Mouse (Mus musculus) liver, postnatal 0 days (tissue): ENCODE measurements around the gene Golph3.
A peak's percentile ranks its signal among the peaks of the same experiment; 100 is the strongest.

Experiments used
- CTCF ChIP-seq: sonication (generic); IDR thresholded peaks from 2 replicates; pipeline ENCODE4 v1.5.1; 2016; ENCODE audit warnings: antibody characterized with exemption, low read depth
- EP300 ChIP-seq: IDR thresholded peaks from 2 replicates; pipeline ENCODE4 v1.6.1; 2016; ENCODE audit warnings: antibody characterized with exemption, low read depth, mild to moderate bottlenecking

DNA sequence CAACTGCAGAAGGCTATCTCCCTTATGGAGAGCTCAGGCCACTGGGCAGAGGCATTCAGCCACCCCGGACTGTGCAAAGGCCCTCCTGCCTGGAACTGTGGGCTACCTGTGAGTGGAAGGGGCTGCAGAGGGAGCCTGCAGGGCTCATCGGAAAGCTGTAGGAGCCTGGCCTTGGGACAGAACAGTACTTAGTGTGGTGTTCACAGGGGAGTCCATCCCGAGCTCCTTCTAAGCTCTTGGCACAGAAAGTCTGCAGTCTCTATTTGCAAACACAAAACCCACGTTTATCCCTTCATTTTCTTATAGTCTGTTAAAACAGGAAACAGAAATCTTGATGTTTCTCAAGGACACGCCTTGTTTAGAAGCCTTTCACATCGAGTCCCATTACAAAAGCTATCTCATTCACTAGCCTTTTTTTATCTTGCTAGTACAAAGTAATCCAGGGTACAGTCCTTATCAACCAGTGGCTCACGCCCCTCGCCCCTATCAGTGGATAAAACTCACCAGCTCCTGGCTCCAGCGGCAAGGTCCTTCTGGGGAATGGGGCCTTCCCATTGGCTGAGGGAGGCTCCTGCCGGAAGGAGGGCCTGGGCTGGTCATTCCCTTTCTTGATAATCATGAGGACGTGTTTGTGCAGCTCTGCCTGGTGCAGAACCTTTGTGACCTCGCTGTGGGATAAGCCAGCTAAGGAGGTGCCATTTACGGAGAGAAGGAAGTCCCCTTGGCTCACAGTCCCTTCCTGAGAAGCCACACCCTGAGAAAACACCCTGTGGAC, 46.2 kb downstream of the Golph3 start:
- no peak for TF ChIP-seq CTCF
- TF ChIP-seq EP300, result peak; percentile 88
